Mouse (Mus musculus) liver, embryonic 14.5 days (tissue): ENCODE data around the gene Carm1.

ENCODE experiments used
- CTCF ChIP-seq: IDR thresholded peaks from 2 replicates; pipeline ENCODE4 v1.5.1; 2016; ENCODE audit warnings: antibody characterized with exemption, low read depth, control low read depth
- EP300 ChIP-seq: IDR thresholded peaks from 2 replicates; pipeline ENCODE4 v1.6.1; 2016; ENCODE audit warnings: antibody characterized with exemption, low read depth

GRCm38 (mm10) chr9:21525937-21526633 lies 20.6 kb upstream of the Carm1 start, which contains the start of gene AB124611:
- TF ChIP-seq CTCF (no peak), EP300 (no peak)
